Mouse (Mus musculus): ENCODE data around the gene Flt4. TPM values are rescaled to one million over a fixed set of nuclear protein-coding genes. Genes with fewer than 3 reads are reported as not detected.

The Flt4 gene
- total and polyA plus RNA-seq, 3 experiments: under 0.01 to 0.15 (median 0.02) TPM

GRCm38 (mm10) chr11:49653079-49653408 is 44.0 kb downstream of the Flt4 start:
- TF ChIP-seq TAL1 (conservative IDR thresholded peaks at IDR 0.05; ENCODE audit: low read depth, low read length) (no peak), POLR2AphosphoS5 (IDR thresholded peaks at IDR 0.05; ENCODE audit: insufficient replicate concordance, low read depth, low read length) (no peak), GATA1 (IDR thresholded peaks at IDR 0.05; ENCODE audit: borderline replicate concordance, low read length) (no peak), CTCF (IDR thresholded peaks at IDR 0.05; ENCODE audit: low read depth, low read length) (no peak), GATA2 (IDR thresholded peaks at IDR 0.05; ENCODE audit: borderline replicate concordance, low read depth, low read length) (no peak)
- ATAC-seq (ENCODE audit: extremely low read depth, insufficient number of reproducible peaks, low FRiP score, poor library complexity, severe bottlenecking): no peak

DNA sequence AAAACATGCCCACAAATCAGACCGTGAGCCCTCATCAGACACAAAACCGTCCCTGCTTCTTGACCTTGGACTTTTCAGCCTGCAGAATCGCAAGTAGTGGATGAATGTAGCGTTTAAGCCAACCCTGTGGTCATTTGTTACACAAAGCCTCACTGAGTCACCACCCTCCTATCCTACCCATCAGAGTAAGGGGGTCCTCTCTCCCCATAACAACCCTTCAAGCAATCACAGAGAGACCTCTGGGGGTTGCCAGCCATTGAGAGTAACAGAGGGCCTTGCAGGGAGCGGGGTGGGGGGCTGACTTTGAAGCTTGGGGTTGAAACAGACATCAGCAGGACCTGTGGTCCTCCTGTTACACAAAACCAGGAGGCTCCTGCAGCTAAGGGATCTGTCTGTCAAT is 45.6 kb downstream of the Flt4 start:
- DNase-seq (ENCODE audit: low spot score): no peak
- Histone ChIP-seq H3K9me3 (replicated peaks) (peaks cover 5% of the 10 kb centered on the region), H3K27me3 (ENCODE audit: insufficient read depth, low read length) (peaks cover 11% of the 10 kb centered on the region; the same call in 1 of the 2 replicates), H3K4me1 (ENCODE audit: insufficient read depth, low read depth, low read length) (peaks cover 39% of the 10 kb centered on the region), H3K4me3 (ENCODE audit: low read depth, low read length) (no peak overlapping the region), H3K36me3 (replicated peaks) (no peaks in the 10 kb centered on the region)
- no peak for ATAC-seq (ENCODE audit: extremely low read depth, insufficient number of reproducible peaks, low FRiP score, poor library complexity, severe bottlenecking)
- TF ChIP-seq GATA1 (IDR thresholded peaks at IDR 0.05; ENCODE audit: borderline replicate concordance, low read length): no peak
- no peak for TF ChIP-seq GATA2 (IDR thresholded peaks at IDR 0.05; ENCODE audit: borderline replicate concordance, low read depth, low read length)
- no peak for TF ChIP-seq TAL1 (conservative IDR thresholded peaks at IDR 0.05; ENCODE audit: low read depth, low read length)
- no peak for TF ChIP-seq CTCF (IDR thresholded peaks at IDR 0.05; ENCODE audit: low read depth, low read length)
- no peak for TF ChIP-seq POLR2AphosphoS5 (IDR thresholded peaks at IDR 0.05; ENCODE audit: insufficient replicate concordance, low read depth, low read length)

More at GRCm38 (mm10) chr11:49653079-49653408, 44.0 kb downstream of the Flt4 start:
- peaks cover 39% of the 10 kb centered on the region for H3K4me1 ChIP-seq (ENCODE audit: insufficient read depth, low read depth, low read length)
- no peaks in the 10 kb centered on the region for H3K36me3 ChIP-seq (replicated peaks)
- no peak overlapping the region; the same call in 1 of the 2 replicates for H3K4me3 ChIP-seq (ENCODE audit: low read depth, low read length)
- H3K9me3 ChIP-seq (replicated peaks): peaks cover 5% of the 10 kb centered on the region
- peaks cover 11% of the 10 kb centered on the region; the same call in 1 of the 2 replicates for H3K27me3 ChIP-seq (ENCODE audit: insufficient read depth, low read length)
- DNase-seq (ENCODE audit: low spot score): no peak

DNA sequence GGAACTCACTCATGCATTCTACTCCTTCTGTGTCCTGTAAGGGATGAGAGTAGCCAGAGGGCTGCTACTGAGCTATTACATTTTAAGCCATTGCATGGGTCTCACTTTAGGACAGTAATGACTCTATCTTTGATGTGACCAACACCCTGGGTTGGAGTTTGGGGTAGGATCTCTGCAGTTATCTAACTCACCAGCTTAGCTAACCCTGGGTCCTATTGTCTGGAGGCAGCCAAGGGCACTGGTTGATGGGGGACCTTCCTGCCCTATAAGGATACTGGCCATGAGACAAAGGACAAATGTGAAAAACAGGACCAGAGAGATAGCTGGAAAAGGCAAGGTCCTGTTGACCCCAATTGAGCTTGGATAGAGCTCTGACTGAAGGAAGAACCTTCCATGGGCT is 46.4 kb downstream of the Flt4 start:
- peaks cover 11% of the 10 kb centered on the region; the same call in 1 of the 2 replicates for H3K27me3 ChIP-seq (ENCODE audit: insufficient read depth, low read length)
- no peak overlapping the region for H3K4me3 ChIP-seq (ENCODE audit: low read depth, low read length)
- TF ChIP-seq CTCF (IDR thresholded peaks at IDR 0.05; ENCODE audit: low read depth, low read length) (no peak), GATA1 (IDR thresholded peaks at IDR 0.05; ENCODE audit: borderline replicate concordance, low read length) (no peak), GATA2 (IDR thresholded peaks at IDR 0.05; ENCODE audit: borderline replicate concordance, low read depth, low read length) (no peak), TAL1 (conservative IDR thresholded peaks at IDR 0.05; ENCODE audit: low read depth, low read length) (no peak), POLR2AphosphoS5 (IDR thresholded peaks at IDR 0.05; ENCODE audit: insufficient replicate concordance, low read depth, low read length) (no peak)
- DNase-seq (ENCODE audit: low spot score) (no peak), ATAC-seq (ENCODE audit: extremely low read depth, insufficient number of reproducible peaks, low FRiP score, poor library complexity, severe bottlenecking) (no peak)
- H3K4me1 ChIP-seq (ENCODE audit: insufficient read depth, low read depth, low read length): peaks cover 31% of the 10 kb centered on the region
- peaks cover 5% of the 10 kb centered on the region for H3K9me3 ChIP-seq (replicated peaks)
- no peaks in the 10 kb centered on the region for H3K36me3 ChIP-seq (replicated peaks)

DNA sequence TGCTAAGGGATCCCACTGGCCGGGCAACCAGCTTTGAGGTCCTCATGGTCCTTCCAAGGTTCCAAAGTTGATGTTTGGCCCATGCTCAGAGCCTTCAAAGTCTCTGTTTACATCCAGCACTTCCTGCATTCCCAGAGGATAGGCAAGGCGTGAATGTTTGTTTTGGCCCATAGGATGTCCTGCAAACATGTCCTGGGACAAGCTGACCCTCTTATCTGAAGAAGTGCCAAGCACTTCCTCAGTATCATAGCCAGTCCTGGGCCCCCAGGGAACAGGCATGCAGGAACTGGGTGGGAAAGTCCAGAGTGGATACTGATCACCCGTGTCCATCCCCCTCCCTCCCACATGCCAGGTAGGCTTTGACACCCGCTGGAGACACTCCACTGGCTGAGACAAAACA is 49.0 kb downstream of the Flt4 start:
- peaks cover 7% of the 10 kb centered on the region for H3K4me1 ChIP-seq (ENCODE audit: insufficient read depth, low read depth, low read length)
- ATAC-seq (ENCODE audit: extremely low read depth, insufficient number of reproducible peaks, low FRiP score, poor library complexity, severe bottlenecking) (no peak), DNase-seq (ENCODE audit: low spot score) (no peak)
- peaks cover 5% of the 10 kb centered on the region for H3K9me3 ChIP-seq (replicated peaks)
- no peak for TF ChIP-seq GATA2 (IDR thresholded peaks at IDR 0.05; ENCODE audit: borderline replicate concordance, low read depth, low read length)
- no peak for TF ChIP-seq TAL1 (conservative IDR thresholded peaks at IDR 0.05; ENCODE audit: low read depth, low read length)
- TF ChIP-seq POLR2AphosphoS5 (IDR thresholded peaks at IDR 0.05; ENCODE audit: insufficient replicate concordance, low read depth, low read length): no peak
- no peak for TF ChIP-seq GATA1 (IDR thresholded peaks at IDR 0.05; ENCODE audit: borderline replicate concordance, low read length)
- no peak for TF ChIP-seq CTCF (IDR thresholded peaks at IDR 0.05; ENCODE audit: low read depth, low read length)
- no peak overlapping the region for H3K4me3 ChIP-seq (ENCODE audit: low read depth, low read length)
- no peaks in the 10 kb centered on the region for H3K36me3 ChIP-seq (replicated peaks)
- peaks cover 18% of the 10 kb centered on the region for H3K27me3 ChIP-seq (ENCODE audit: insufficient read depth, low read length)

DNA sequence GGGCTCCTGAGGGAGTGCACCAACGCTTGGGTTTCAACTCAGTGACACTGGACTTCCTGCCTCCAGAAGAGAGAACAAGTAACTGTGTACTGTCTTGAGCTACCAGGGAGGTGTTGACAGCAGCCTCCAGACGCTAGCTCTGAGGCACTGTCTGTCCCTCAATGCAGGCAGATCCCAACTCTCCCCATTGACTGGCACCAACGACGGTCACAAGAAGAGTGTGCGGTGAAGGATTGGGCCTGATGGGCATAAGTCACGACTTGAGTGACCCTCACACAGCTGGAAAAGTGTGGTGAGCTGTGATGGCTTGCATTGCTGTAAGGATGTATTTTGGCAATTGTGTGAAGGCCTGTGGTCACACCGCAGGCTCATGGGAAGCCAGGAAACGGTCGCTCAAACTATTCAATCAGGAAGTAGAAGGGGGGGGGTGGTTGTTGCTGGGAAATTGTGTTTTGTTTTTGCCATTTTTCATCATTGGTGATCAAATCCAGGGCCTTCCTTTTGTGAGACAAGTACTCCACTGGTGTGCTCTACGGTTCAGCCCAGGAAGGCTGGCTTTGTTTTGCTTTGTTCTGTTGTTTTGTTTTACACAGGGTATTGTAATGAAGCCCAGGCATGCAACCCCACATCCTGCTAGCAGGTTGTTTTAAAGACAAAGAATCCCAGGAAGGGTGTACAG is 49.9 kb downstream of the Flt4 start:
- H3K4me3 ChIP-seq (ENCODE audit: low read depth, low read length): no peak overlapping the region
- peaks cover 21% of the 10 kb centered on the region for H3K27me3 ChIP-seq (ENCODE audit: insufficient read depth, low read length)
- peaks cover 2% of the 10 kb centered on the region for H3K36me3 ChIP-seq (replicated peaks)
- H3K4me1 ChIP-seq (ENCODE audit: insufficient read depth, low read depth, low read length): peaks cover 5% of the 10 kb centered on the region
- no peak for TF ChIP-seq GATA2 (IDR thresholded peaks at IDR 0.05; ENCODE audit: borderline replicate concordance, low read depth, low read length)
- TF ChIP-seq GATA1 (IDR thresholded peaks at IDR 0.05; ENCODE audit: borderline replicate concordance, low read length): no peak
- DNase-seq (ENCODE audit: low spot score) (no peak), ATAC-seq (ENCODE audit: extremely low read depth, insufficient number of reproducible peaks, low FRiP score, poor library complexity, severe bottlenecking) (no peak)
- peaks cover 5% of the 10 kb centered on the region for H3K9me3 ChIP-seq (replicated peaks)

DNA sequence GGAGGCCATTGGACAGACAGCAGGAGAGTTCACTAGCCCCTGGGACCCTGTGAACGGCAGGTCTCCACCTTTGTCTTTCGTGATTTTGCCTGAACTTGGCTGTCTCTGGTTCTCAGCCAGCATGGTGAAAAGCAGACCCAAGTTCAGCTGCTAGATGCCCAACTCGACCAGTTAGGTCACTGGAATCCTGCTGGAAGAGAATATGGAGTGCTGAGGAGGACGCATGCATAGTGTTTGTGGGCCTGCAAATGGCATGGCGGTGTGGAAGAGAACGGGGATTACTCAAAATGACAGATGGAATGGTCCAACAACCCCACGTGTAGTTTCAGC is 50.4 kb downstream of the Flt4 start:
- Histone ChIP-seq H3K9me3 (replicated peaks) (peaks cover 1% of the 10 kb centered on the region), H3K27me3 (ENCODE audit: insufficient read depth, low read length) (peaks cover 19% of the 10 kb centered on the region), H3K4me1 (ENCODE audit: insufficient read depth, low read depth, low read length) (peaks cover 7% of the 10 kb centered on the region), H3K36me3 (replicated peaks) (peaks cover 7% of the 10 kb centered on the region), H3K4me3 (ENCODE audit: low read depth, low read length) (no peak overlapping the region)
- no peak for TF ChIP-seq POLR2AphosphoS5 (IDR thresholded peaks at IDR 0.05; ENCODE audit: insufficient replicate concordance, low read depth, low read length)
- no peak for TF ChIP-seq GATA1 (IDR thresholded peaks at IDR 0.05; ENCODE audit: borderline replicate concordance, low read length)
- TF ChIP-seq GATA2 (IDR thresholded peaks at IDR 0.05; ENCODE audit: borderline replicate concordance, low read depth, low read length): no peak
- TF ChIP-seq CTCF (IDR thresholded peaks at IDR 0.05; ENCODE audit: low read depth, low read length): no peak
- TF ChIP-seq TAL1 (conservative IDR thresholded peaks at IDR 0.05; ENCODE audit: low read depth, low read length): no peak
- DNase-seq (ENCODE audit: low spot score): no peak
- no peak for ATAC-seq (ENCODE audit: extremely low read depth, insufficient number of reproducible peaks, low FRiP score, poor library complexity, severe bottlenecking)

All from G1E (cell line).